Mouse (Mus musculus) erythroblast, adult 5-6 weeks (primary cell): ENCODE data around the gene Btbd10. TPM values are rescaled to one million over a fixed set of nuclear protein-coding genes. Genes with fewer than 3 reads are reported as not detected.
A peak's percentile ranks its signal among the peaks of the same experiment; 100 is the strongest.

ENCODE experiments used
- ATAC-seq: replicated peaks from 2 replicates; pipeline ENCODE4 v1.8.0; 2016; ENCODE audit warnings: moderate number of reproducible peaks, mild to moderate bottlenecking, moderate TSS enrichment, inconsistent platforms; ENCODE audit not compliant: poor library complexity, low FRiP score, severe bottlenecking
- total RNA-seq, 2 experiments: library from RNA; stranded (forward) in 1 of 2; stranded (reverse) in 1 of 2; fragments of 150-400 nt in 1 of 2; fragments of 200-764, 138-1000 nt in 1 of 2; gene quantifications; 2 replicates each; pipeline versions ENCODE4 v1.2.3 to v1.2.4; 2015 to 2017; ENCODE audit warnings: low replicate concordance in 2 of 2

The Btbd10 gene
- total RNA-seq (2015; ENCODE audit: low replicate concordance) (9.2 and 10.2 TPM in 2 replicates), total RNA-seq (2017; ENCODE audit: low replicate concordance) (10.6 and 11.5 TPM in 2 replicates)

DNA sequence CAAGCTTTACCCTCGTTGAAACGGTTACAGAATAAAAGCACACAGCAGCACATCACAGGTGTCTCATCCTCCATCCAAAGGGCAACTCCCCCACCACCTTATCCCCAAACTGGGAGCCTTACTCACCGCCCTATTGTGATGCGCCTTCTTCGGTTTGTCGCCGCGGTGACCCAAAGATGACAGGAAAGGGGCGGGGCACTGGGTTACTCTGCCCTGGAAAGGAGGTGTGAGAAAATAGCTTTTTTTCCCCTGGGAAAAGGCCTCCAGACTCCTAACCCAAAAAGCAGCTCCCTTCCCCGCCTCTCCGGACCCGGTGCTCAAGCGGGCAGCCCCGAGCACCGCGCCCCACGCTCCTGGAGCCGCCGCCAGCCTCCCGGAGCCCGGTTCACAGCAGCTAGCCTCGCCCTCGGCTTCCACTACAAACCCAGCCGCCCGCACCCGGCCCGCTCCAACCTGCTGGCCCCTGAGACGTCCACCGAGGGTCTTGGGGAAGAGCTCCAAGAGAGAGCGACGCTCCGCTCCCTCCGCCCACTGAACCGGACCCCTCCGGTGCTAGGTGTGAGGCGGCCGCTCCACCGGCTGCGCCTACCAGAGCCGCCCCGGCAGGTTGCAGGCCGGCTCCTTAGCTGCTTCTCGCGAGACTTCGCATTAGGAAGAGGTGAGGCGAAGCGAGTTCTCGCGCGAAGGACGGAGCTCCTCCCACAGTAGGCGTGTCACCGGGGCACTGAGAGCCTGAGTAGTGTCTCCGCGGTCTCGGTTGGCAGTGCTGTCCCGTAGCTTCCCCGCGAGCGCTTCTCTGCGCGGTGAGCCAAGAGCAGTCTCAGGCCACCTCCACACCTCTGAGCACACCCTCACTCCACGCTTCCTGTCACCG, at the start of gene Btbd10:
Btbd10 (minus strand) TSS at position 647 of the 874 bp plus-strand sequence.
- peak; percentile 95 for ATAC-seq

DNA sequence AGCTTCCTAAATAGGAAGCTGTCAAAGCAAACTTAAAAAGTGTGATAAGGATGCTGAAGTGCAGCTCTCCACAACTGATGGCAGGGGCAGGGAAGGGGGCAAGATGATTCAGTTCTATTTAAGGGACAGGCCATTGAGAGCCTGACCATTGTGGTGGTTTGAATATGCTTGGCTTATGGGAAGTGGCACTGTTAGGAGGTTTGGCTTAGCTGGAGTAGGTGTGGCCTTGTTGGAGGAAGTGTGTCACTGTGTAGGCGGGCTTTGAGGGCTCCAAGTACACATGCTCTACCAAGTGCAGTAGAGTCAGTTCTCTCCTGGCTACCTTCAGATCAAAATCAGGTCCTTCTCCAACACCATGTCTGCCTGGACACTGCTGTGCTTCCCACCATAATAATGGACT, 47.3 kb upstream of the Btbd10 start:
- no peak for ATAC-seq

DNA sequence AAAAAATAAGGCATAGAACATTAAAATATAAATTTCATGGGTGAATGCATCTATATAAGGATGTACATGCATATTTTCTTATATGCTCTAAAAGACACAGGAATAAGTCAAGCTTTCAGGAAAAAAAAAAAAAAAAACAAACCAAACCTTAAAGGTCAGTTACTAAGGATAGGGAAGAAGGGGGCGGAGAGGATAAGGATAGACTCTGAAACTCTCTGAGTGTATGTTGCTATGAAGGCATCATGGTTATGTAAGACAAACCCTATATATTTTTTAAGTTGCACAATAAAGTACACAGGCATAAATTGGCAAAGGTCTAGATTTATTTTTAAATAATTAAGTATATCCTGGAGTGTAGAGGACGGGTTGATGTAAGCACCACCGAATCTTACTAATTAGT, 46.1 kb upstream of the Btbd10 start:
- ATAC-seq: no peak

DNA sequence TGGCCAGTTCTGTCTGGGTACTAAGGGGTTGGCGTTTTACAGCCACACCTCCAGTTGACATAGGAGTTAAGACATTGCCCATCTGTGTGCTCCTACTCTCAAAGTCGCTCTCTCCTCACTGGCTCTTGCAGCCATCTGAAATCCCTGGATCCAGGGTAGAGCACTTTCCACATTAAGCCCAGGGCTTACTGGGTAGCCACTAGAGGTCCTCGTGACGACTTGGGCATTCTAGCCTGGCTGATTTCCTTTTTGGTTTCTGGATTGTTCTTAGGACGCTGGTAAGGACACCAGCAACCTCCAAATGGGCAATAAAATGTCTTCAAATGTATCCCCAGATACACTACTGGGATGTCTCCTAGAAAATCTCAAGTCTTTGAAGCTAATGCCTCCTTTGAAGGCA, 39.5 kb upstream of the Btbd10 start:
- ATAC-seq: no peak

DNA sequence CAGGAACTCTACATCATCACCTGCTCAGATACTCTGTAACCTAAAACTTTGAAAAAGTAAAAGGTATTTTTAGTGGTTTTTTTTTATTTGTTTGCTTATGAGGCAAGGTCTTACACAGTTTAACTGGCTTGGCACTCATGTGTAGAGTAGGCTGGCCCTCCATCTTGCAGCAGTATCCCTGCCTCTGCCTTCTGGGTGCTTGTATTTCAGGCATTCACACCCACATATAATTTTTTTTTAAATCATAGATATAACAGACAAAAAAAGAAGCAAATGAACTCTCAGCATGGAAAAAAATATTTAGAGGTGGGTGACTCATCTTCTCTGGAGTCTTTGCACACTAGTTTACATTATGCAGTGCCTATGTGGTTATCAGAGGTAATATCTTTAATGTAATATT, 28.9 kb upstream of the Btbd10 start:
- ATAC-seq: no peak

DNA sequence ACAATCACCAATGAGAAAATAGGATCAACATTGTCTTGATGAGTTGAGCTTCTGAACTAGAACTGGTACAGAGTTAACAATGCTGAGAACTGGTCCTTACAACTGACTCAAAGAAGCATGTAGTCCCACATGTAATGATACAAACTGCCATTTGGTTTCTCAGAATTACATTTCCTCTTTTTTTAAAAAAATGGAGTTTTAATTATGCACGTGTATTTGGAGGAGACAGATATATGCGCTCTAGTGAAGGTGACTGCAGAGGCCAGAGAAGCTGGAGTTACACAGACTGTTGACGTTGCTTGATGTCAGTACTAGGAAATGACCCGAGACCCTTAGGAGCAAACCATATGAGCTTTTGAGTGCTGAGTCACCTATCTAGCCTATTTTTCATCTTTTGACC, 27.5 kb upstream of the Btbd10 start:
- ATAC-seq: no peak

DNA sequence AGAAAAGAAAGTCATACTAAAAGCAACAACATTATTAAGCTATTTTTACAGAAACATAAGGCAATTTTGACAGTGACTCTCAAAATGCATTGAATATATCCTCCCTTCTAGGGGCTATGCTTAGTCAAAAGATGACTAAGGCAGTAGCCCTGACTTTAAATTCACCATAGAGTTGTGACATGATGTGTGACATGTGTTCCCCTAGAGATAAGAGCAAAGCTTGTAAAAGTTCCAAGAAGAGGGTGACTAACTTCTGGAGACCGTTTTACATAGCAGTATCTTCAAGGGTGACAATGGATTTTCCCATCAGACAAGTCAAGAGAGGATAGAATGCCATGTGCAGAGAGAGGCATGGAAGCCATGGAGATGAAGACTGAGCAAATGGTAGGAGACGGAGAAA, 22.4 kb upstream of the Btbd10 start:
- ATAC-seq: no peak

DNA sequence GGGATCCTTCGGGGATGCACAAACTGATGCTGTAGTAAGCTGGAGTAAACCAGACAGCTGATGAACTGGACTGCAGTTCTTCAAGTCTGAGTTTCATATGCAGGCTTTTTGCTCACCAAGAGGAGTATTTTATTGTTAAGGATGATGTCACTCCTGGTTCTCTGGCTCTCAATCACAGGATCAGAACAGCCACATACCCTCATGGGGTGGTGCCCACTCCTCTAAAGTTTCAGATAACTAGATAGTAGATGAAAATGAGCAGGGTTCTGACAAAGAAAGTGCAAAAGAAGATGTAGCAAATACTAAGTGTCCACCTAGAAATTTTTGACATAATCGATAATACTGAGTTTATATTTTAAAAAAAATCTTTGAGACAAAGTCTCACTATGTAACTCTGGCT, 19.3 kb upstream of the Btbd10 start, which contains the start of gene Pth:
Pth (minus strand) TSS at position 101 of the 400 bp plus-strand sequence.
- ATAC-seq: no peak

DNA sequence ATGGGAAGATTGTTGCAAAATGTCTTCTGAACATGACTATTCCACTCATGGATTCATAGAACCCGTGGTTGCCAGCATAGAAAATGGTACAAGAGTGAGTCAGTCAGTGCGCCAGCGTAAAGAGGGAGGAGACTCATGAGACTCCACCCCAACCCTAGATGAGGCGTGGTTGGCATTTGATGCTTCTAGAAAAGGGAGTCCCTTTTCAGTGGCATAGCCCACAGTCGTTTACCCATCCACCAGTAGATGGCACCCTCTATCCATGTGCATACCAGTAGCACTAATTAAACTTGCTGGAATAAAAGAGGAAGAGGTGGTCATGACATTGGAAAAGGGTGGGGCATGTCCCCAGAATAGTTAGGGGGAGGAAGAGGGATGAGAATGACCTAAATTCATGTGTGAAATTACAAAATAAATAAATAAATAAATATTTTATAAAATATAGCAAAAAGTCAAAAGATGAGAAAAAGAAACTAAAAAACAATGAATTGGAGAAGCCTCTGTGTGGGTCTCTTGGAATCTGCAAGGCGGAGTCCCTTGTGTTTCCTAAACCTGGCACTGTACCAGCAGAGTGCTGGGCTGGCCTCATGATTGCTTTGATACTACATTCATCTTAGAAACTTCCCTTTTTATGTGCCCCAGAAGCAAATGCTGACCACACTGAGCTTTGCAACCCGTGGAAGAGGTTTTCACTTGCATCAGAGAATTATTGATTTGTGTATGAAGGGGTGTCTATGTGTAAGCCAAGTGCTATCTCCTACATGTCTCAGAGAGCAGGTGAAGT, 8.9 kb upstream of the Btbd10 start:
- ATAC-seq: peak; percentile 99

DNA sequence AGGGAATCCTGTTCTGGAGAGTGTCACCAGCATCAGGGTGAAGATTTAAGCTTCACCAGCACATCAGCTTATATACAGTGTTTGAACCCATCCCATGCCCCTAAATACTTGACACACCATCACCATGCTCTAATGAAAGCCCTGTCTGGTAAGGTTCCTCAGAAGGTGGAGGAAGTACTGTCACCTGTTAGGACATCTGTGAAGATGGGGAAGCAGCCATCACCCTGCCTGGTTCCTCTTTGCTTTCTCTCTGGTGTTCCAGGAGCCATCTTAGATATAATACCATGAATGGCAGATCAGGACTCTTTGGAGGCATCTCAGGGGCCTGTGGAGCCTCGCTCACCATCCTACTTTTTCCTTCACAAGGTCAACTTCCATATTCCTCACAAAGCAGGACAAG, 3.5 kb upstream of the Btbd10 start:
- ATAC-seq: no peak

DNA sequence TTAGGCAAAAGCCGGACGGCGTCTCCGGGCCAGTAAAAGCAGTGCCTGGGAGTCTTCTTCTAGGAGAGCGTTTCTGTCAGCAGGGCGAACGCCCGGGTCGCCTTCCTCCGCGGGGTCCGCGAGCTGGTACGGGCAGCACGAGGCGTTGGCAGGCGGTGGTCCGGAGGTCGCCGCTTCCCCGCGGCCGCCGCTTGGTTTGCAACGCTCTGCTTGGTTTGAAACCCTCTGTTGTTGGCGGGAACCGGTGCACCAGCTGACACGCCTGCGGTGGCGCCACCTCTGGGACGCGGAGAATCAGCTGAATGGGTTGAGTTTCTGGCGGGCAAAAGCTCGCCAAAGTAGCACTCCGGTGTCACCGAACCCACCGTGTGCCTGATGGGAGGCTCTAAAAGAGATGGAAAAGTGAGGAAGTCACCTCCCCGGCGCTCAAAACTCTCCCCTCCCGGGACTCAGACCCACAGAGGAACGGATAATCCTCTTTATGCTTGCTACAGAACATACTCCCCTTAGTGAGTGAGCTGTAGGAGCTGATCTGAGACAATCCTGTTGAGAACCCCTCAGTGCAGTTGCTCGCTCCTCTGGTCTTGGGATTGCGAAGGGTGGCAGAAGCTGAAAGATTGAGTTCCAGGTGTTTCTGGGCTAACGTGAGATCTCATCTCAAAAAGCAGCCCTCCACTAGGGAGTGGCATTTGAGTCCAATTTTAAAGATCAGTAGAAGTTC, 588 bp upstream of the Btbd10 start:
- peak; percentile 70 for ATAC-seq

DNA sequence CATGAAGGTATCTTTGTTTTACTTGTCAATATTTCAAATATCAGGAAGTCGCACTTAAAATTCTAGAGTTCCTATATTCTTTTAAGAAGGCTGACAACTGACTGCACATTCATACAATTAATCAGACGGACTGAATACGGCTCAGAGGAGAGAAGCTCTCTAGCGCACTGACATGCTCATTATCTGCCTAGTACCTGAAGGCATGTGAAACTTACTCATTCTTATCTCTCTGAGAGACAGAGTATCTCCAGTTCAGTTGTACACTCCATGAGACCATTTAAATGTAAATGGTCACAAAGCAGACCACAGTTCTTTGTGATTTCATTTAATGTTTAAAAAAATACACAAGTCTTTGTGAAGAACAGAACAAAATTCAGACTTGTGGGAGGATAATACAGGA, 1.8 kb downstream of the Btbd10 start:
- ATAC-seq: no peak

DNA sequence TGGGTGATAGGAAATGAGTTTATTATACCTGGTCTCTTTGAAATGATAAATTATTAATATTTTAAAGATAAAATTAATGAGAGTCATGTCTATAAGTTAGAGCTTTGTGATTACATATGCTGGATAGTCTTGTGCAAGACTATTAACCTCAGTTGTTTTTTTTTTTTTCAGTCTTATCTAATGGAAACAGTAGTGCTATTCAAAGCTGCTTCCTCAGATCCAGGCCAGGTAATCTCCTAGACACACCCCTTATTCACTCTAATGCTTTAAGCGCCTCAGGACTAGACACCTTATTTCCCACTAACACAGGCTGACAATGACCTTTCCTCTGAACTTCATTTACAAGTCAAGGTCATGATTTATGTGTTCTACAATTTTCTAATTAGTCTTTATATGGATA, 20.1 kb downstream of the Btbd10 start:
- ATAC-seq: no peak

DNA sequence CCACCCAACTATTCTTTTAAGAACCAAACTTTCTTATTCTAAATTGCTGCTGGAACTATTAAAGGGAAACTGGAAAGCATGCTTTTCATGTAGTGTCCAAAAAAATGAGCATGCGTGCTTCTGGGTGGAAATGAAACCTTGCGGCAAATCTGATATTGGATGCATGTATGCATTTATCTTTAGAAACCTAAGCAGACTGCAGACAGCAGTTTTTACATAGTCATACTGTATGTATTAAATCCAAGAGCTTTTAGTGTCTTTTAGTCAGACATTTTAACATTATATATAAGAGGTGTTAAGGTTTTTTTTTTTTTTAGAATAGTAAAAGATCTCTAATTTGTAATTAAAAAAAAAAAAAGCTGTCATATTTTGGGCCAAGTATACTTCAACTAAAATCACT, 21.5 kb downstream of the Btbd10 start:
- no peak for ATAC-seq

DNA sequence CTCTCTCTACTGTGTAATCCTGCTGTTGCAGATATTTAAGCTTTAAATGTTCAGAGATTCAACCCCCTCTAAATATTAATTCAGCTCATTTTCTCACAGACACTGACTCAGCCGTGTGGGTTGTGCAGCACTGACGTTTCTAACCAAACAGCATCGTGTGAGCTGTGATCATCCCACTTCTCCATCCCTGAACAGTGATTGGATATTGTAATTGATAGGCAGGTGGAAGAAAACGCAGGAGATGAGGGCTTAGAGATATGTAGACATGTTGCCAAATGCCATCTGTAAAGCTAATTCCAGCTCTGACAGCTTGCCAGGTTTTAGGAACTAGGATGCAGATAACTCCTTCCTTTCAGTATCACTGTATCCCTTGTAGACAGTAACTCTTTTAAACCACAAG, 21.9 kb downstream of the Btbd10 start:
- no peak for ATAC-seq

DNA sequence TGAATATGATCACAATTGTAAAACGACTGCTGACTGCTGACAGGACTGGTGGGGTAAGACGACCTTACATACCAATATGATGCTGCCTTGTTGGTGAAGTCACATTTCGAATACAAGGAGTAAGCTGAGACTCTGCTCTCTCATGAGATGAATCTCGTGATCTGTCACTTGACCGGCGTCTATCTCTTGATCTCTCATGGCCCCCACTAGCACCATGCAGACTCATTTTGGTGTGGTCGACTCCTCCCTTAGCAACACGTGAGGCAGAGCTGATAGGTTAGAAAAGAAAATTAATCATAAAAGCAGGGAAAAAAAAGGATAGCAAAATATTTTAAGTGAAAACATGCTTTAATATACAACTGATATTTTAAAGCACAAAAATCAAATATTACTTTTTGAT, 33.9 kb downstream of the Btbd10 start:
- no peak for ATAC-seq

DNA sequence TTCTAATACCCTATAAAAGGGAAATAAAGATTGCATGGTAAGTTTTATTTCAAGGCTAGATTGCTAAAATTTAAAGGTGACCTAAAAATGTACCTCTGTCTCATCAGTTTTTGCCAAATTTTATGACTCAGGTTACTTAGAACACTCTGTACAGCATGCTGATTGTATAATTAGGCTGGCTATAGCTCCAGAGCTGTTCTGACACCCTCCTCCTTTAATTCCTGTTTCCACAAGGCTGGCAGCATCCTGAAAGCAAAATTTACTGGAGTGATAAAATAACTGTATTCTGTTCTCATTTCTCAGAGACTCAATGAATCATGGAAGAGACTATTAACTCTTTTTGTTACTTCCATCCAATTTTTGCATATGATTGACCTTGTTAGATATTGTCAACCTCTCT, 35.2 kb downstream of the Btbd10 start:
- no peak for ATAC-seq

DNA sequence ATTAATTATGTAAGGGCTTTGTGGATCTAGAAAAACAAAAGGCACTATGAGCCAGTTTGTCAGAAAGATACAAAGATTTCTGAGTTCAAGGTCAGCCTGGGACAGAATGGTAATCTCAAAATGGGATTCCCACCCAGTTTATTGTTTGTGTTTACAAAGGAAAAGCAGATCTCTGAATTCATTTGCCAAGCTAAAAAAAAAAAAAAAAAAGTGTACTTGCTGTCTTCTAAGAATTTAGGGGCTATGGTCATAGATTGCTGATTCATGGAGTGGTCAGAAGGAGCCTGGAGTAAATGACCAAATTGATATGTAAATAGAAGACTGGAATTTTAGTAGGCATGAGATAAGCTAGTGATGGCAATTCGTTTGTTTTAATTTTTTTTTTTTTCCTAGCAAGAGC, 49.1 kb downstream of the Btbd10 start:
- no peak for ATAC-seq

DNA sequence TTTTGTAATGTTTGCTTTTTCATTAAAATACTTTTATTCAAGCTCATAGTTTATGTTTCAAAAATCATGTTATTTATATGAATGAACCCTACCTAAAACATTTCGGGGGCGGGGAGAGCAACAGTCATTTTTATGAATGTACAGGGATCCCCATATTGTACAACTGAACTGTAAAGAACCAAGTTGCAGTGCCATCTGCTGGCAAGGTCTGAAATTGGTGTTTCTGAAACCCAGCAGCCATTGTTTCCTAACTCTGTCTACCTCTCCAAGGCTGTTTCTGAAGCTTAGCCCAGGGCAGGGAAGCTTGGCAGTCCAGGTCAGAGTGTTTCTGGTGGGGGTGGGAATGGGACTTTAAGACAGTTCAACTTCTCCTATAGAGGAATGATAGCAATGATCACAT, 57.4 kb downstream of the Btbd10 start:
- peak; percentile 75; the same call in 1 of the 2 replicates for ATAC-seq

DNA sequence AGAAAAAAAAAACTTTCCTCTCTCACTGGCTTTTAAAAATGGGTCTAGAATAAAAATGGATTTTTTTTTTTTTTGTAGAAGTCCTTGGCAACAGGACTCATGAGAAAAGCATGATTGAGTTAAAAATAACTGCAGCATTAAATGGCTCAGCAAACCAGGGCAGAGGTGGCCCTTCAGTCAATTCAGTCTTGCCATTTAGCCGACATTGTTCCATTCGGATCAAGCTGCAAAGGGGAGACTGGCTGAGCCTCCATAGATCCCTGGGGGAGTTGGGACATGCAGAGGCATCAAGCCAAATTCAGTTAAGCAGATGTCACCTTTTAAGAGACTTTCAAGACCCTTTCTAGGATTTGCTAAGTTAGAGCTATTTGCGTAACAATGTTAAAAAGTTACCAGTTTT, 59.1 kb downstream of the Btbd10 start:
- no peak for ATAC-seq
